Mouse (Mus musculus): ENCODE measurements around the gene Olfr101. TPM values are rescaled to one million over a fixed set of nuclear protein-coding genes. Genes with fewer than 3 reads are reported as not detected.

The Olfr101 gene
- polyA plus RNA-seq, 1 experiment: not detected

DNA sequence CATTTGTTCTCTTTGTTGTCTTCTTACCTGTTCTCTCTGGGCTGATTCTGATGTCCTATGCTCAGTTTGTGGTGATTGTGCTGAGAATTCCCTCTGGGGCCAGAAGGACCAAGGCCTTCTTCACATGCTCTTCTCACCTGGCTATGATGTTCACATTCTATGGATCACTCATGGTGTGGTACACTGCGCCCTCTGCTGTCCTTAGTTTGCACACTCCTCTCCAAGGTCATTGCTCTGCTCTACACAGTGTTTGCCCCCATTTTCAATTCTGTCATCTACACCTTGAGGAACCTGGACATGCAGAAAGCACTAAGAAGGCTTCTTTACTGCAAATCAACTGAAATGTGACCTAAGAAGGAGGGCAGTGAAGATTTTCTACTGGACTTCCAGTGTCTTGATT, 53.6 kb downstream of the Olfr101 start:
- no peak overlapping the region for H3K27ac ChIP-seq (ENCODE audit: insufficient read depth, low read length)
- H3K36me3 ChIP-seq (ENCODE audit: control insufficient read depth, insufficient read depth, low read length, poor library complexity, severe bottlenecking): no peaks in the 10 kb centered on the region
- TF ChIP-seq POLR2A (IDR thresholded peaks at IDR 0.05; ENCODE audit: insufficient read depth, low read length): no peak
- peak; percentile 75 for TF ChIP-seq CTCF (IDR thresholded peaks at IDR 0.05; ENCODE audit: low read depth, low read length)
- no peak overlapping the region for H3K9ac ChIP-seq (ENCODE audit: low read depth, poor library complexity, severe bottlenecking)
- no peaks in the 10 kb centered on the region for H3K9me3 ChIP-seq (replicated peaks; ENCODE audit: control insufficient read depth, insufficient read depth, low read length, poor library complexity, severe bottlenecking)
- H3K27me3 ChIP-seq (ENCODE audit: control insufficient read depth, insufficient read depth, low read length, poor library complexity, severe bottlenecking): no peaks in the 10 kb centered on the region
- H3K4me1 ChIP-seq (ENCODE audit: control insufficient read depth, insufficient read depth, low read length): no peaks in the 10 kb centered on the region
- no peak overlapping the region for H3K4me3 ChIP-seq (ENCODE audit: low read depth, low read length)

GRCm38 (mm10) chr17:37249460-37249859, 54.7 kb downstream of the Olfr101 start:
- Histone ChIP-seq H3K36me3 (ENCODE audit: control insufficient read depth, insufficient read depth, low read length, poor library complexity, severe bottlenecking) (no peaks in the 10 kb centered on the region), H3K27me3 (ENCODE audit: control insufficient read depth, insufficient read depth, low read length, poor library complexity, severe bottlenecking) (no peaks in the 10 kb centered on the region), H3K4me1 (ENCODE audit: control insufficient read depth, insufficient read depth, low read length) (no peaks in the 10 kb centered on the region), H3K27ac (ENCODE audit: insufficient read depth, low read length) (no peak overlapping the region), H3K9ac (ENCODE audit: low read depth, poor library complexity, severe bottlenecking) (no peak overlapping the region), H3K9me3 (replicated peaks; ENCODE audit: control insufficient read depth, insufficient read depth, low read length, poor library complexity, severe bottlenecking) (no peaks in the 10 kb centered on the region), H3K4me3 (ENCODE audit: low read depth, low read length) (no peak overlapping the region)
- TF ChIP-seq POLR2A (IDR thresholded peaks at IDR 0.05; ENCODE audit: insufficient read depth, low read length) (no peak), CTCF (IDR thresholded peaks at IDR 0.05; ENCODE audit: low read depth, low read length) (no peak), EP300 (IDR thresholded peaks at IDR 0.05; ENCODE audit: insufficient read depth, low read depth, low read length) (no peak)

Other genes with a start within 250 kb of the Olfr101 start
- 0.22 TPM in 1 of 2 replicates, not detected in the other for gene Olfr90, start 215.8 kb downstream of the Olfr101 start, polyA plus RNA-seq (2011; ENCODE audit: insufficient read depth, insufficient read length, low read depth, missing spikeins)
- gene Olfr91, start 206.0 kb downstream of the Olfr101 start, polyA plus RNA-seq (2011; ENCODE audit: insufficient read depth, insufficient read length, low read depth, missing spikeins): not detected in 2 replicates
- not detected in 2 replicates for gene Olfr92, start 184.2 kb downstream of the Olfr101 start, polyA plus RNA-seq (2011; ENCODE audit: insufficient read depth, insufficient read length, low read depth, missing spikeins)
- 0.57 and 1.1 TPM in 2 replicates for gene Olfr93, start 142.8 kb downstream of the Olfr101 start, polyA plus RNA-seq (2011; ENCODE audit: insufficient read depth, insufficient read length, low read depth, missing spikeins)
- 56.7 and 70.8 TPM in 2 replicates for gene Ubd, start 110.4 kb downstream of the Olfr101 start, polyA plus RNA-seq (2011; ENCODE audit: insufficient read depth, insufficient read length, low read depth, missing spikeins)
- 0.37 TPM in 1 of 2 replicates, not detected in the other for gene Olfr94, start 103.3 kb downstream of the Olfr101 start, polyA plus RNA-seq (2011; ENCODE audit: insufficient read depth, insufficient read length, low read depth, missing spikeins)
- 0.12 TPM in 1 of 2 replicates, not detected in the other for gene Olfr95, start 91.2 kb downstream of the Olfr101 start, polyA plus RNA-seq (2011; ENCODE audit: insufficient read depth, insufficient read length, low read depth, missing spikeins)
- gene Olfr96, start 84.2 kb downstream of the Olfr101 start, polyA plus RNA-seq (2011; ENCODE audit: insufficient read depth, insufficient read length, low read depth, missing spikeins): not detected in 2 replicates
- gene Olfr97, start 67.0 kb downstream of the Olfr101 start, polyA plus RNA-seq (2011; ENCODE audit: insufficient read depth, insufficient read length, low read depth, missing spikeins): not detected in 2 replicates
- not detected in 2 replicates for gene Olfr98, start 40.6 kb downstream of the Olfr101 start, polyA plus RNA-seq (2011; ENCODE audit: insufficient read depth, insufficient read length, low read depth, missing spikeins)
- 3.3 and 3.4 TPM in 2 replicates for gene H2-M3, start 34.1 kb downstream of the Olfr101 start, polyA plus RNA-seq (2011; ENCODE audit: insufficient read depth, insufficient read length, low read depth, missing spikeins)
- not detected in 2 replicates for gene Olfr99, start 20.9 kb downstream of the Olfr101 start, polyA plus RNA-seq (2011; ENCODE audit: insufficient read depth, insufficient read length, low read depth, missing spikeins)
- not detected in 2 replicates for gene Olfr102, start 12.7 kb upstream of the Olfr101 start, polyA plus RNA-seq (2011; ENCODE audit: insufficient read depth, insufficient read length, low read depth, missing spikeins)
- gene Olfr103, start 35.4 kb upstream of the Olfr101 start, polyA plus RNA-seq (2011; ENCODE audit: insufficient read depth, insufficient read length, low read depth, missing spikeins): not detected in 2 replicates
- not detected in 2 replicates for gene Olfr104-ps, start 55.3 kb upstream of the Olfr101 start, polyA plus RNA-seq (2011; ENCODE audit: insufficient read depth, insufficient read length, low read depth, missing spikeins)
- gene Olfr105-ps, start 74.7 kb upstream of the Olfr101 start, polyA plus RNA-seq (2011; ENCODE audit: insufficient read depth, insufficient read length, low read depth, missing spikeins): not detected in 2 replicates
- not detected in 2 replicates for gene Olfr106-ps, start 86.1 kb upstream of the Olfr101 start, polyA plus RNA-seq (2011; ENCODE audit: insufficient read depth, insufficient read length, low read depth, missing spikeins)
- not detected in 2 replicates for gene Olfr107, start 94.9 kb upstream of the Olfr101 start, polyA plus RNA-seq (2011; ENCODE audit: insufficient read depth, insufficient read length, low read depth, missing spikeins)
- gene Olfr108, start 141.2 kb upstream of the Olfr101 start, polyA plus RNA-seq (2011; ENCODE audit: insufficient read depth, insufficient read length, low read depth, missing spikeins): not detected in 2 replicates
- not detected in 2 replicates for gene Olfr109, start 154.6 kb upstream of the Olfr101 start, polyA plus RNA-seq (2011; ENCODE audit: insufficient read depth, insufficient read length, low read depth, missing spikeins)
- gene H2-M2, start 179.2 kb upstream of the Olfr101 start, polyA plus RNA-seq (2011; ENCODE audit: insufficient read depth, insufficient read length, low read depth, missing spikeins): 0.52 TPM in 1 of 2 replicates, not detected in the other
- not detected in 2 replicates for gene Olfr110, start 188.2 kb upstream of the Olfr101 start, polyA plus RNA-seq (2011; ENCODE audit: insufficient read depth, insufficient read length, low read depth, missing spikeins)
- not detected in 2 replicates for gene Olfr111, start 203.7 kb upstream of the Olfr101 start, polyA plus RNA-seq (2011; ENCODE audit: insufficient read depth, insufficient read length, low read depth, missing spikeins)

Data from ES-Bruce4 (cell line).